Mouse (Mus musculus): ENCODE data around the gene Pdcd7. TPM values are rescaled to one million over a fixed set of nuclear protein-coding genes. Genes with fewer than 3 reads are reported as not detected.

Gene Pdcd7
- polyA plus RNA-seq, 1 experiment from 2014 or later: 10.1 TPM

DNA sequence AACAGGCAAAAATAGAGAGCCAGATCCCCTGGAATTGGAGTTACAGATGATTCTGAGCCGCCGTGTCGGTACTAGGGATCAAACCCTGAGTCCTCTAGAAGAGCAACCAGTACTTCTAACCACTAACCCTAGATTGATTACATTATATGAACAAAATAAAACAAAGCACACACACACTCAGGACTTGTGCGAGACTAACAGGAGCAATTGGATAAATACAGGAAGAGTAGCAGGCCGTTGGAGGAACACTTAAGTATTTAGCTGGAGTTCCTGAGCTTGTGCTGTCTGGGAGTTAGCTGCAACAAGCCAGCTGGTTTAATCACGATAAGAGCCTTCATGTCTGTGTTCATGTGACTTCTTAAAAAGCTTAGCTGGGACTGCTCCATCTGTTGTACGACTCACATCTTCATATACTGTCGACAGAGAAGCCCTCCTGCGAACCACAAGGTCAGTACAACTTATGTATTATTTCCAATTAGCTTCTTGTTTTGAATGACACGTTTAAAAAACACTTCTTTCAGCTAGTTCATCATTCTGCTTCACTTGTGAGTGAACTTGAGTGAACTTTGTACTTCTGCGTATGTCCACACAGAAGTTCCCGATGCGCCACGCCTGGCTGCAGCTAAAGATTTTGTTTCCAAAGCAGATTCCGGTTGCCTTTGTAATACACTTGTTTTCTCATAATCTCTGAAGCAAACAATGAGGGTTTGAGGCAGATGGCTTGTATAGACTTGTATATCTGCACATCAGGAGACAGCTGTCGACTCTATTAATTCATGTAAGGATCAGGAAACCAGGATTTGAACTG is 14.9 kb downstream of the Pdcd7 start, which contains the start of gene Ubap1l:
TSS of gene Ubap1l (plus strand) at position 401 of the 808 bp plus-strand sequence.
- no peak within 1 kb of the TSS for H3K4me2 ChIP-seq
- H3K4me1 ChIP-seq: no peaks in the 10 kb centered on the region
- no peaks in the 10 kb centered on the region for H3K9me3 ChIP-seq
- no peaks in the 10 kb centered on the region for H3K27me3 ChIP-seq
- H3K4me3 ChIP-seq: no peak within 1 kb of the TSS
- 89% methylated on average over 16 of the region's 16 CpGs for WGBS
- peaks cover 70% of the 10 kb centered on the region for H3K36me3 ChIP-seq
- H3K9ac ChIP-seq: no peak within 1 kb of the TSS
- no peak within 1 kb of the TSS for H3K27ac ChIP-seq
- no peak for ATAC-seq (ENCODE audit: insufficient number of reproducible peaks, low FRiP score, low TSS enrichment, low read depth)

DNA sequence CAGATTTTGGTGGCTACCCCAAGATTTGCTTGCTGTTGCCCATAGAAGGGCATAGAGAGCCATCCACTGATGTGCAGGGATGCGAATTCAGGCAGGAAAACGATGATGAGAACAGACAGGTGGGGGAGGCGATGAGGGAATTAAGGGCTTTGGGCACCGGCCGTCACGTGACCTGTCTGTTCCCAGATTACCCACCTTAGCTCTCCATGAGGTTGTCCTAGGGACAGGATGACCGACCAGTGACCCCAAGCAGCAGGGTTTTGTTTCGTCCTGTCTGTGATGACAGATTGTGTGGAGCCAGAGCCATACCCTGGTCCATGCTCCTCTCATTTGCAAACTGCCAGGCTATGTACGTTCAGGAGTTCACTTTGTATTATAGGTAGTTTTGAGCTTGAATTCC is 17.8 kb downstream of the Pdcd7 start:
- Histone ChIP-seq H3K36me3 (peaks cover 45% of the 10 kb centered on the region), H3K9me3 (no peaks in the 10 kb centered on the region), H3K4me3 (no peak overlapping the region), H3K4me2 (no peak overlapping the region), H3K4me1 (no peaks in the 10 kb centered on the region), H3K27ac (no peak overlapping the region), H3K27me3 (no peaks in the 10 kb centered on the region), H3K9ac (no peak overlapping the region)
- 39% methylated on average over 9 of the region's 9 CpGs for WGBS
- no peak for ATAC-seq (ENCODE audit: insufficient number of reproducible peaks, low FRiP score, low TSS enrichment, low read depth)

DNA sequence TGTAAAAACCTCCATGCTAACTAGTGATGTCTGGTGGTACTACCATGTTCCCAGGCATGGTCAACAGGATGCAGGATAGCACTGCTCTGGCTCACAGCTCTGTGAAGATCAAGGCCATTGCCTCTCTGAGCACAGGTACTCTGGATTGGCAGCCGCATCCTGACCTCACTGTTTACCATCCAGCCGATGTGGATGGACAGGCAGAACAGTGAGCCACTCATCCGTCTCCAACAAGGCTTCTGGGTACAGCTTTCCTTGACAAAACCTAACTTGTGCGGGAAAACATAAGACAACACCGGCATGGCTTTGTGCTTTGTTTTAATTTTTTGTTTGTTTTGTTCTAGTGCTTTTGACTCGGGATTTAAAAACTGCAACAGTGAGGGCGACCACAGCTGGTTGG is 19.8 kb downstream of the Pdcd7 start:
- ATAC-seq (ENCODE audit: insufficient number of reproducible peaks, low FRiP score, low TSS enrichment, low read depth): no peak
- 91% methylated on average over 7 of the region's 7 CpGs for WGBS
- Histone ChIP-seq H3K9ac (no peak overlapping the region), H3K36me3 (peaks cover 32% of the 10 kb centered on the region), H3K4me3 (no peak overlapping the region), H3K27ac (no peak overlapping the region), H3K9me3 (no peaks in the 10 kb centered on the region), H3K27me3 (no peaks in the 10 kb centered on the region), H3K4me2 (no peak overlapping the region), H3K4me1 (no peaks in the 10 kb centered on the region)

DNA sequence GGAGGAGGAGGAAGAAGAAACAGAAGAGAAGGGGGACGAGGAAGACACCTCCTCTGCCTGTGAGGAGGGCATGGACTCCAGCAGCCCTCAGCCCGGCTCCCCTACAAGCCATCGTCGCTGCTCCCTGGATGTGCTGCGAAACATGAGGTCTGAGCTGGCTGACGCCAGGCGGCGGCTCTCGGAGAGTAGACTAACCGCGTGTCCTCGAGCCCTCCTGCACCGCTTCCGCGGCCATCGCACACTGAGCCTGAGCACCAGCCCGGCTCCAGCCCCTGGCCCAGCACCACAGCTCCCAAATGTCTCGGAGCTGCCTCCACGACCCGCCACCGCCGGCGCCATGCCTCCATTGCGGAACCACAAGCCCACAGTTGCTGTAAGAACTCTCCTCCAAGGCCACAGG is 25.9 kb downstream of the Pdcd7 start:
- H3K9me3 ChIP-seq: no peaks in the 10 kb centered on the region
- WGBS: 78% methylated on average over 24 of the region's 24 CpGs
- H3K4me2 ChIP-seq: no peak overlapping the region
- no peaks in the 10 kb centered on the region for H3K4me1 ChIP-seq
- 0 out of 2 replicates have a peak, but pooled peaks cover 4% of the 10 kb centered on the region for H3K36me3 ChIP-seq
- H3K27ac ChIP-seq: no peak overlapping the region
- no peaks in the 10 kb centered on the region for H3K27me3 ChIP-seq
- no peak overlapping the region for H3K4me3 ChIP-seq
- ATAC-seq (ENCODE audit: insufficient number of reproducible peaks, low FRiP score, low TSS enrichment, low read depth): no peak
- H3K9ac ChIP-seq: no peak overlapping the region

DNA sequence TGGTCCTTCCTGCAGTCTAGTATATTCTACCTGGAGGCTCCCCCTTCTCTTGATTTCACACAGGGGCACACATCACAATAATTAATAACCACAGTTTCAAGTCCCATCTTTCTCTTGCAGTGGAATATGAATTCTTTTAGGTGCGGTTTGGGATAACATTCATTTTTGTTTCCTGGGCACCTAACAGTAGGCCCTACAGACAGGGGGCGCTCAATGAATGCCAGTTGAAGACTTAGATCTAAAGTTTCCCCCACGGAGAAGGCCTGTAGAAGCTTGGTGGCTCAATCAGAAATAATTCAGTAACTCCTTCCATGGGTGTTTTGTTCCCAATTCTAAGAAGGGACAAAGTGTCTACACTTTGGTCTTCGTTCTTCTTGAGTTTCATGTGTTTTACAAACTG is 26.5 kb downstream of the Pdcd7 start:
- no peaks in the 10 kb centered on the region for H3K27me3 ChIP-seq
- WGBS: 69% methylated on average over 4 of the region's 4 CpGs
- H3K9ac ChIP-seq: no peak overlapping the region
- ATAC-seq (ENCODE audit: insufficient number of reproducible peaks, low FRiP score, low TSS enrichment, low read depth): no peak
- no peak overlapping the region for H3K4me2 ChIP-seq
- H3K27ac ChIP-seq: no peak overlapping the region
- H3K4me3 ChIP-seq: no peak overlapping the region
- H3K9me3 ChIP-seq: no peaks in the 10 kb centered on the region
- H3K4me1 ChIP-seq: no peaks in the 10 kb centered on the region
- 0 out of 2 replicates have a peak, but pooled peaks cover 4% of the 10 kb centered on the region for H3K36me3 ChIP-seq

DNA sequence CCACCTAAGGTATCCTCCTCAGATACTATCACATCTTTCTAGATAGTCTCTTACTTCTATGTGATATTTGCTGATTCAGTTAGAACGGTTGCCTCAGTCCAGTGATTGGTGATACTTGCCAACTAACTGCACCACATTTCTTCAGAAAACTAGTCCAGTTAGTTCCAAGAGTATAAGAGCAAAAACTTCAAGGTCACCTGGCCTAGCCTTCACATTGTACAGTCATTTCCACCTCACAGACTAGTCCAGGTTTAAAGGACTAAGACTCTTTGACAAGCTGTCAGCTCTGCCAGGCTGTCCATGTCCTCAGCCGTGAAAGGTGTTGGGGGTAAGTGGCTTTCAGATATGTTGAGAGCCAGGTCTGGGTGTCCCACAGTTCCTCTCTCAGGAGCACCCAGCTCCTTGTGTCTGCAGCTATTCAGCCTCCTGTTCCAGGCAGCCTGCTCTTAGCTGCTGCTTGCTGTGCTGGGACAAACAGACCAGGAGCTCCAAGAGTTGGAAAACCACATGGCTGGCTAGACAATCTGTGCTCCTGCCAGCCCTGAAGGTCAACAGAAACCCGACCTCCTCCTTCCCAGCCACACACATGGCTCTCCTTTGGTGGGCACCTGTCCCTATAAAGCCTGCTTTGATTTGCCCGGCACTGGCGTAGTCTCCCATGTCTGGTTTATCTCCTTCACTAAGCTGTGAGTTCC is 28.7 kb downstream of the Pdcd7 start:
- ATAC-seq (ENCODE audit: insufficient number of reproducible peaks, low FRiP score, low TSS enrichment, low read depth): no peak
- H3K9ac ChIP-seq: no peak overlapping the region
- 63% methylated on average over 5 of the region's 5 CpGs for WGBS

DNA sequence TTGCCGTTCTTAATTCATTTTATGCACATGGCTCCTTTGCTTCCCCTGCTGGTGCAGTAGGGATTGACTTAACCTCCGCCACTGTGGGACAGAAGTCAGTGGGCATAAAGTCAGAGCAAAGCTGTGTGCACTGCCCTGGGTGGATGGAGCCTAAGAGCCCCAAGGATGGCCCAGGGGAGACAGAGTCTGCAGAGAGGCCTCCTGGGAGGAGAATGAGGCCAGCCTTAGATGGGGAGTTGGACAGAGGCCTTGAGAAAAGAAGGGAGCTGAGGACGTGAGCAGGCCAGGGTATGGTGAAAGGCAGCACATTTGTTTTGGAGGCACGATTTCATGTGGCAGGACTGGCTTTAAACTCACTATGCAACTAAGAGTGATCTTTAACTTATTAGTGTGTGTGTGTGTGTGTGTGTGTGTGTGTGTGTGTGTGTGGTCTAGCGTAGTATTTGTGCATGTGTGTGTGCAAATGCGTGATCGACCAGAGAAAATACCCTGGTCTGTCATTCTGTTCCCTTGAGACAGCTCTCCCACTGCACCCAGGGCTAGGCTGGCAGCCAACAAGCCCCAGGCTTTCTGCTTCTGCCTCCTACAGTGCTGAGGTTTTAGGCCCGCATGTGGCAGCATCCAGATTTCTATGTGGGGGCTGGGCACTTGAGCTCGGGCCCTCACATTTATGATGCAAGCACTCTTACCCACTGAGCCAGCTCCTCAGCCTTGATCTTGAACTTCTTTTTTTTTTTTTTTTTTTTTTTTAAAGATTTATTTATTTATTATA is 29.4 kb downstream of the Pdcd7 start:
- Histone ChIP-seq H3K27ac (no peak overlapping the region), H3K27me3 (no peaks in the 10 kb centered on the region), H3K4me3 (no peak overlapping the region), H3K36me3 (peaks cover 5% of the 10 kb centered on the region; the same call in 1 of the 2 replicates), H3K9ac (no peak overlapping the region), H3K4me2 (no peak overlapping the region), H3K4me1 (no peaks in the 10 kb centered on the region), H3K9me3 (no peaks in the 10 kb centered on the region)
- WGBS: 62% methylated on average over 9 of the region's 9 CpGs
- no peak for ATAC-seq (ENCODE audit: insufficient number of reproducible peaks, low FRiP score, low TSS enrichment, low read depth)

More for the DNA sequence above, 28.7 kb downstream of the Pdcd7 start:
- Histone ChIP-seq H3K27me3 (no peaks in the 10 kb centered on the region), H3K9me3 (no peaks in the 10 kb centered on the region), H3K36me3 (peaks cover 5% of the 10 kb centered on the region; the same call in 1 of the 2 replicates), H3K4me1 (no peaks in the 10 kb centered on the region), H3K4me3 (no peak overlapping the region), H3K4me2 (no peak overlapping the region), H3K27ac (no peak overlapping the region)

DNA sequence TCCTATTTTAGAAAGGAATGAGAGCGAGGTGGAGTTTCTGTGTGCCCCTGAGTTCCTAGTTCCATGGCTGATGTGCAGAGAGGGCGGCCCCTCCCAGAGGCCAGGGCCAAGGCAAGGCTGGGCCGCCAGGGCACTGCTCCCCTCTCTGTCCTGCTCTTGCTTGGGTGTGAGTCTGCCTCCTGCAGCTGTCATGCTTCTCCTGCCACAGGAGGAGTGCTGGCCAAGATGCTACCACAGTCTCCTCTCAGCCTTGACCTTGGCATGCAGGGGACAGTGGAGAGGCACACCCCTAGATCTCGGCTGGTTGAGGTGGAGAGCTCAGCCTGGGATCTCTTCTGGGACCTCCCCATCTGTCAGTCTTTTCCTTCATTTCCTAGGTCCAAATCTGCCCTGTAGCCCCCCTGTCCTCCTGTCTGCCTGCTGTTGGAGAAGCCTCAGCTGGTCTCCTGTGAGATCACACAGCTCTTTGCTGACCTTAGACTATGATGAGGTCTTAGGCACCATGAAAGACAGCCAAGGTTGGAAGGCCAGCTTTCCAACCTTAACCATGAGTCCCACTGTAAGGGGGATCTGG is 35.2 kb downstream of the Pdcd7 start:
- H3K27ac ChIP-seq: no peak overlapping the region
- peaks cover 5% of the 10 kb centered on the region; the same call in 1 of the 2 replicates for H3K36me3 ChIP-seq
- no peaks in the 10 kb centered on the region for H3K4me1 ChIP-seq
- no peaks in the 10 kb centered on the region for H3K9me3 ChIP-seq
- ATAC-seq (ENCODE audit: insufficient number of reproducible peaks, low FRiP score, low TSS enrichment, low read depth): no peak
- WGBS: 73% methylated on average over 4 of the region's 4 CpGs
- H3K4me3 ChIP-seq: no peak overlapping the region
- H3K4me2 ChIP-seq: no peak overlapping the region
- H3K9ac ChIP-seq: no peak overlapping the region
- H3K27me3 ChIP-seq: no peaks in the 10 kb centered on the region

DNA sequence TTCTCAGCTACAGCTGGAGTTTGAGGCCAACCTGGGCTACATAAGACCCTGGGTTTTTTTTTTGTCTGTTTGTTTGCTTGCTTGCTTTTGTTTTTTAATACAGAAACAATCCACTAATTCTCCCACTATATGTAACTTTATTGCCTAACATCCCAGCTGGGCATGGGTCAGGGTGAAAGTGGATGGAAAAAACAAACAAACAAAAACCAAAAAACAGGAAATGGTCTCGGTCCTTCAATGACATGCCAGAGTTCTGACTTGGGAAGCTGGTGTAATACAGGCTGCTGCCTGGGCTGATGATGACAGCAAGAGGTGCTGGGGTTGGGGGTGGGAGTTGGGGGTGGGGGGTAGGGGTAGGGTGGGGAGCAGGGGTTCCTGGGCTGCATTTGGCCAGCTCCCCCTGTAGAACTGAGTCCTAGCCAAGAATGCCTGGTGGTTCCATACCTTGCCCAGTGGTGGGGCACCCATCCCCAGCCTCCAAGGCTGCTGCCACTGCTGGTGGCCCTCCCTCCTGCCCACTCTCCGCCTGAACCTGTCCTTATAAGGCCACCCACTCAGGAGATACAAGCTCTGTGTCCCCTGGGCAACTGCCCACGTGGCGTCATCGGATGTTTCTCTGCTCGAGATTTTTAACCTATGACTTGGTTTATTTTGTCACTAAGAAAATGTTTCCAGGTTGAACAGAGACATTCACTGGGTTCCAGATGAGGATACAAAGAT is 36.3 kb downstream of the Pdcd7 start:
- Histone ChIP-seq H3K4me1 (no peaks in the 10 kb centered on the region), H3K4me3 (no peak overlapping the region), H3K36me3 (peaks cover 5% of the 10 kb centered on the region; the same call in 1 of the 2 replicates), H3K9ac (no peak overlapping the region), H3K27me3 (no peaks in the 10 kb centered on the region), H3K9me3 (no peaks in the 10 kb centered on the region), H3K27ac (no peak overlapping the region), H3K4me2 (no peak overlapping the region)
- ATAC-seq (ENCODE audit: insufficient number of reproducible peaks, low FRiP score, low TSS enrichment, low read depth): no peak
- WGBS: 78% methylated on average over 6 of the region's 6 CpGs

DNA sequence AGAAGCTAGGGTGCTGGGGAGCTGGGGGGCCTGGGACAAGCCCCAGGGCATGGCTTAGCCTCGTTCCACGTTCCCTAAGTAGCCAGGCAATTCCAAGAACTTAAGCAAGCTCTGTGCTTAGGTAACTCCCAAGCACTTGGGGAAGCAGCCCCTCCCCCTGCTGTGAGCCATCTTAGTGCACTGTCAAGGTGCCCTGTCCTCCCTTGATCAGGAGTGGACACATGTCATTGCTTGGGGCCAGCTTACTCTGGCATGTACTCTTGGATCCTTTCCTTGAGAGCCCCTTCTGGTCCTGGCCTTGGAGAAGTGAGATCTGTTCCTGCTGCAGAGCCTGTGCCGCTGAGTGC is 36.8 kb downstream of the Pdcd7 start:
- peaks cover 5% of the 10 kb centered on the region; the same call in 1 of the 2 replicates for H3K36me3 ChIP-seq
- no peaks in the 10 kb centered on the region for H3K9me3 ChIP-seq
- 37% methylated on average over 3 of the region's 3 CpGs for WGBS
- no peak overlapping the region for H3K4me3 ChIP-seq
- no peak for ATAC-seq (ENCODE audit: insufficient number of reproducible peaks, low FRiP score, low TSS enrichment, low read depth)
- no peaks in the 10 kb centered on the region for H3K27me3 ChIP-seq
- no peak overlapping the region for H3K9ac ChIP-seq
- no peak overlapping the region for H3K27ac ChIP-seq
- no peaks in the 10 kb centered on the region for H3K4me1 ChIP-seq
- H3K4me2 ChIP-seq: no peak overlapping the region

DNA sequence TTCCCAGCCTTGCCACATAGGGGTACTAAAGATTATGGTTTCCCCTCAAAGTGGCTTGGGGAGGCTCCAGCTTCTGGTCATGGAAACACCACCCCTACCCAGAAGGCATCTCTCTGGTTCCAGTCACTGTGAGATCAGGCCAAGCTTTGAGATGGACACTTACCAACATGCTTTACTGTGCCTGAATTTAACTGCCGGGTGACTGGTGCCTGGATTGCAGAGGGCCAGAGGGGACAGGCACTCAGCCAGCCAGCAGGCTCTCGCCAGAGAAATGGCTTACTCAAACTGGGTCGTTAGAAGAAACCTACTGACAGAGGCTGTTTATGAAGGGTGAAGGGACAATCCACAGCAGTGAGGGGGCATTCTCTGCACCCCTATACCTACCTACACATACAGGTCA is 38.4 kb downstream of the Pdcd7 start:
- ATAC-seq (ENCODE audit: insufficient number of reproducible peaks, low FRiP score, low TSS enrichment, low read depth): no peak
- H3K27ac ChIP-seq: no peak overlapping the region

More for the DNA sequence above, 38.4 kb downstream of the Pdcd7 start:
- no peak overlapping the region for H3K4me2 ChIP-seq
- no peaks in the 10 kb centered on the region for H3K36me3 ChIP-seq
- H3K9ac ChIP-seq: no peak overlapping the region
- H3K4me1 ChIP-seq: no peaks in the 10 kb centered on the region
- 25% methylated on average over 3 of the region's 3 CpGs for WGBS
- H3K27me3 ChIP-seq: peaks cover 4% of the 10 kb centered on the region; the same call in 1 of the 2 replicates
- H3K9me3 ChIP-seq: no peaks in the 10 kb centered on the region
- H3K4me3 ChIP-seq: no peak overlapping the region
